Mouse (Mus musculus): Measurements from ENCODE around the gene Stxbp1. TPM values are rescaled to one million over a fixed set of nuclear protein-coding genes. Genes with fewer than 3 reads are reported as not detected.

Stxbp1 gene
- polyA plus RNA-seq, 1 experiment from 2014 or later: 22.4 TPM

- H3K27ac ChIP-seq (ENCODE audit: low read length): no peak overlapping the region; the same call in 1 of the 2 replicates
- peak overlapping the region; percentile 48 for H3K4me2 ChIP-seq (replicated peaks; ENCODE audit: low read depth, low read length)
- no peak overlapping the region for H3K9ac ChIP-seq (replicated peaks; ENCODE audit: low read depth)
- 42% methylated on average over 8 of the region's 10 CpGs for WGBS
- H3K4me3 ChIP-seq (ENCODE audit: low read depth, low read length): peak overlapping the region; percentile 24
- DNase-seq (ENCODE audit: low spot score) (no peak), ATAC-seq (peak; percentile 34)
- peaks cover 12% of the 10 kb centered on the region; the same call in 1 of the 2 replicates for H3K36me3 ChIP-seq (ENCODE audit: insufficient read depth, low read length)
- H3K4me1 ChIP-seq (ENCODE audit: insufficient read depth, low read depth, low read length): no peaks in the 10 kb centered on the region
- TF ChIP-seq EP300 (IDR thresholded peaks at IDR 0.05): no peak
- TF ChIP-seq CTCF (IDR thresholded peaks at IDR 0.05): no peak
- H3K27me3 ChIP-seq (replicated peaks; ENCODE audit: insufficient read depth, low read length): no peaks in the 10 kb centered on the region
- no peaks in the 10 kb centered on the region for H3K9me3 ChIP-seq (ENCODE audit: low read length)
Measured at GRCm38 (mm10) chr2:32751665-32752033, 95.4 kb downstream of the Stxbp1 start.

DNA sequence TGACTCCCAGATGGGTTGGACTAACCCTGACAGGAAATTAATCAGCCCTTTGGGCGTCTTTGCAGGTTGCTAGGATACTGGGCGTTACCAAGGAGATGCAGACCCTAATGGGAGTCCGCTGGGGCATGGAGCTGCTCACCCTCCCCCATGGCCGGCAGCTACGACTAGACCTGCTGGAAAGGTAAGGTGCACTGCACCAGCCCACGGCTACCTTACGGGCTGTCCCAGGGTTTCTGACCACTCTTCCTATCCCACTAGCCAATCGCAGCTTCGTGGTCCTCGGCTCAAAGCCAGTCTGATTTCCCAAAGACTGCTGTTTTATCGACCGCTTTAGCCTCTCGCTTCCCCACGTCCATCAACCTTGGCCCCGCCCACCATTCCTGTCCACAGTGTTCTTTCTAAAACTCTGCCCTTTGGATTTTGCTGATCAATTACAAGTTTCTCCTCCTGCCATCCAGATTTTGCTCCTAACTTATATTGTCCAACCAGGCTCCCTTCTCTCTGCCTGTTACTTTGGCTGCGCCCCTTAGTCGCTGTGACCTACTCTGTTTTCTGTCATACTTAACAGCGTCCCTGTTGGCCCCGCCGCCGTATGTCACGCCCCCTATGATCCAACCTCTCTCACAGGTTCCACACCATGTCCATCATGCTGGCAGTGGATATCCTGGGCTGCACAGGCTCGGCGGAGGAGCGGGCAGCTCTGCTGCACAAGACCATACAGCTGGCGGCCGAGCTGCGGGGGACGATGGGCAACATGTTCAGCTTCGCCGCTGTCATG lies 96.0 kb downstream of the Stxbp1 start:
- 32% methylated on average over 31 of the region's 31 CpGs for WGBS
- peak; percentile 85 for DNase-seq (ENCODE audit: low spot score)
- H3K27me3 ChIP-seq (replicated peaks; ENCODE audit: insufficient read depth, low read length): no peaks in the 10 kb centered on the region
- no peak overlapping the region; the same call in 1 of the 2 replicates for H3K27ac ChIP-seq (ENCODE audit: low read length)
- peaks cover 12% of the 10 kb centered on the region; the same call in 1 of the 2 replicates for H3K36me3 ChIP-seq (ENCODE audit: insufficient read depth, low read length)
- no peak for TF ChIP-seq EP300 (IDR thresholded peaks at IDR 0.05)
- TF ChIP-seq CTCF (IDR thresholded peaks at IDR 0.05): no peak
- ATAC-seq: peak; percentile 92
- H3K9me3 ChIP-seq (ENCODE audit: low read length): no peaks in the 10 kb centered on the region
- H3K9ac ChIP-seq (replicated peaks; ENCODE audit: low read depth): no peak overlapping the region
- H3K4me1 ChIP-seq (ENCODE audit: insufficient read depth, low read depth, low read length): no peaks in the 10 kb centered on the region
- peak overlapping the region; percentile 24 for H3K4me3 ChIP-seq (ENCODE audit: low read depth, low read length)
- H3K4me2 ChIP-seq (replicated peaks; ENCODE audit: low read depth, low read length): peak overlapping the region; percentile 48

GRCm38 (mm10) chr2:32750199-32750598 lies 96.8 kb downstream of the Stxbp1 start:
- Histone ChIP-seq H3K9me3 (ENCODE audit: low read length) (no peaks in the 10 kb centered on the region), H3K9ac (replicated peaks; ENCODE audit: low read depth) (no peak overlapping the region), H3K4me2 (replicated peaks; ENCODE audit: low read depth, low read length) (no peak overlapping the region), H3K4me1 (ENCODE audit: insufficient read depth, low read depth, low read length) (no peaks in the 10 kb centered on the region), H3K4me3 (ENCODE audit: low read depth, low read length) (no peak overlapping the region), H3K36me3 (ENCODE audit: insufficient read depth, low read length) (peaks cover 12% of the 10 kb centered on the region; the same call in 1 of the 2 replicates), H3K27me3 (replicated peaks; ENCODE audit: insufficient read depth, low read length) (no peaks in the 10 kb centered on the region), H3K27ac (ENCODE audit: low read length) (no peak overlapping the region)
- DNase-seq (ENCODE audit: low spot score) (no peak), ATAC-seq (no peak)
- WGBS: 70% methylated on average over 7 of the region's 7 CpGs
- TF ChIP-seq EP300 (IDR thresholded peaks at IDR 0.05) (no peak), CTCF (IDR thresholded peaks at IDR 0.05) (peak; percentile 48)

DNA sequence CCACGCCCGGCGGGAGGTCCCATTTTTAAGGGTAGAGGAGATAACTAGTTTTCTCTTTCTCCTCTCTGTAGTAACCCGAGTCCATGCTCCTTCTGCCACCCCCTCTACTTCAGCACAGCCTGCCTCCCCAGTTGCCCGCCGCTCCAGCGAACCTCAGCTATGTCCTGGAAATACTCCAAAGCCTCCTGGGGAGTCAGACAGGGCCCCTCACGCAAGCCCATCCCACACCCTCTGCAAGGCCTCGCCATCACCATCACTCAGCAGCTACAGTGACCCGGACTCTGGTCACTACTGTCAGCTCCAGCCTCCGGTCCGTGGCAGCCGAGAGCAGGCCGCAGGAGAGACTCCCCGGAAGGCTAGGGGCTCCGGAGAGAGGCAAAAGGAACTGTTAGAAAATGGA lies 98.0 kb downstream of the Stxbp1 start:
- TF ChIP-seq EP300 (IDR thresholded peaks at IDR 0.05): no peak
- TF ChIP-seq CTCF (IDR thresholded peaks at IDR 0.05): no peak
- H3K36me3 ChIP-seq (ENCODE audit: insufficient read depth, low read length): peaks cover 8% of the 10 kb centered on the region; the same call in 1 of the 2 replicates
- H3K4me2 ChIP-seq (replicated peaks; ENCODE audit: low read depth, low read length): no peak overlapping the region
- WGBS: 82% methylated on average over 16 of the region's 16 CpGs
- H3K4me1 ChIP-seq (ENCODE audit: insufficient read depth, low read depth, low read length): no peaks in the 10 kb centered on the region
- H3K27me3 ChIP-seq (replicated peaks; ENCODE audit: insufficient read depth, low read length): no peaks in the 10 kb centered on the region
- H3K9me3 ChIP-seq (ENCODE audit: low read length): no peaks in the 10 kb centered on the region
- ATAC-seq: no peak
- no peak overlapping the region for H3K27ac ChIP-seq (ENCODE audit: low read length)
- no peak for DNase-seq (ENCODE audit: low spot score)
- no peak overlapping the region for H3K4me3 ChIP-seq (ENCODE audit: low read depth, low read length)
- no peak overlapping the region for H3K9ac ChIP-seq (replicated peaks; ENCODE audit: low read depth)

GRCm38 (mm10) chr2:32744272-32744982 lies 102.6 kb downstream of the Stxbp1 start:
- TF ChIP-seq EP300 (IDR thresholded peaks at IDR 0.05) (no peak), CTCF (IDR thresholded peaks at IDR 0.05) (no peak)
- no peaks in the 10 kb centered on the region for H3K9me3 ChIP-seq (ENCODE audit: low read length)
- H3K27me3 ChIP-seq (replicated peaks; ENCODE audit: insufficient read depth, low read length): no peaks in the 10 kb centered on the region
- H3K4me3 ChIP-seq (ENCODE audit: low read depth, low read length): no peak overlapping the region
- ATAC-seq: no peak
- H3K36me3 ChIP-seq (ENCODE audit: insufficient read depth, low read length): 0 out of 2 replicates have a peak, but pooled peaks cover 5% of the 10 kb centered on the region
- H3K27ac ChIP-seq (ENCODE audit: low read length): no peak overlapping the region
- WGBS: 57% methylated on average over 15 of the region's 15 CpGs
- H3K4me1 ChIP-seq (ENCODE audit: insufficient read depth, low read depth, low read length): peaks cover 9% of the 10 kb centered on the region; the same call in 1 of the 2 replicates
- H3K4me2 ChIP-seq (replicated peaks; ENCODE audit: low read depth, low read length): no peak overlapping the region
- no peak for DNase-seq (ENCODE audit: low spot score)
- no peak overlapping the region for H3K9ac ChIP-seq (replicated peaks; ENCODE audit: low read depth)

DNA sequence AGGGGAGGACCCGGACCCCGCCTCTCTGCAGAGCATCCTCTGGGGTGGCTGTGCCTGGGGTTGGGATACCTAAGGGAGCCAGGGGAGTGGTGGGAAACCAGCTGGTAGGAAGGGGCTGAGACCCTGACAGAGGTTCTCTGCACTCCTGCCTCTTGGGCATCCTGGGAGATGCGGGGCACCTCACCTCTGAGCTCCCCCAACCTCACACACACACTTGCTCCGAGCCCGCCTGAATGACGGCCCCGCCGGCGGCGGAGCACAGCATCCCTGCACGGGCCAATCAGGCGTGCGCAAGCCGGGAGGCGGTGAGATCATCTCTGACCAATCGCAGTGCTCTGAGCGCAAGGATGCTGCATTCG lies 104.9 kb downstream of the Stxbp1 start:
- Histone ChIP-seq H3K27me3 (replicated peaks; ENCODE audit: insufficient read depth, low read length) (no peaks in the 10 kb centered on the region), H3K27ac (ENCODE audit: low read length) (no peak overlapping the region), H3K4me2 (replicated peaks; ENCODE audit: low read depth, low read length) (no peak overlapping the region), H3K36me3 (ENCODE audit: insufficient read depth, low read length) (no peaks in the 10 kb centered on the region), H3K9me3 (ENCODE audit: low read length) (no peaks in the 10 kb centered on the region), H3K4me1 (ENCODE audit: insufficient read depth, low read depth, low read length) (peaks cover 9% of the 10 kb centered on the region; the same call in 1 of the 2 replicates), H3K9ac (replicated peaks; ENCODE audit: low read depth) (no peak overlapping the region), H3K4me3 (ENCODE audit: low read depth, low read length) (no peak overlapping the region)
- TF ChIP-seq CTCF (IDR thresholded peaks at IDR 0.05) (no peak), EP300 (IDR thresholded peaks at IDR 0.05) (no peak)
- WGBS: 28% methylated on average over 16 of the region's 18 CpGs
- DNase-seq (ENCODE audit: low spot score): no peak
- peak; percentile 3; the same call in 1 of the 2 replicates for ATAC-seq
